Comparison of ENCODE assay signal across 1 mouse cellular context in the genomic region with DNA sequence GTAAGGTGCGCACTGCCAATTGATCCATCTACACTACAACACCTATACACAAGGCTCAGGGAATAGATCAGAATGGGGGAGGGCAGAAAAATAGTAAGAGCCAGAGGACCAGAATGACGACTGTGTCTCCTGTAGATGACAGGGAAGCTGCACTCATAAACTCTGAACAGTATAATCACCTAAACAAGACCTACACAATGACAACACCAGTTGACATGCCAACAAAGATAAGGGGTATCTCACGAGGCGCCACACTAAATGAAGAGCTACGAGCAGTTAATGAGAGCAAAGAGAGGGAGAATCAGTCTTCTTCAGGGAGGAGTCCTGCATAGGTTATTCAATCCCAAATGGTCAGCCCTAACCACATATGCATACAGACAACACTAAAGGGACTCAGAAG.
TF ChIP-seq lines count a peak whose summit lies in the region.

No protein-coding gene starts in this region.

TF ChIP-seq in MEL, 35 proteins besides CTCF, POLR2A, EP300 and RAD21 (continued from another document):
- TF ChIP-seq HCFC1 (IDR thresholded peaks at IDR 0.05; ENCODE audit: low read depth, low read length) (0 out of 2 replicates have a peak, but pooled peaks have one; percentile 34), GATA1 (IDR thresholded peaks at IDR 0.05; ENCODE audit: low read depth, low read length) (peak; percentile 91), MYC (IDR thresholded peaks at IDR 0.05; ENCODE audit: low read depth, low read length) (0 out of 2 replicates have a peak, but pooled peaks have one; percentile 21), SIN3A (IDR thresholded peaks at IDR 0.05; ENCODE audit: low read length) (peak; percentile 88), ELF1 (IDR thresholded peaks at IDR 0.05; ENCODE audit: low read depth, low read length) (no peak), CHD2 (IDR thresholded peaks at IDR 0.05; ENCODE audit: low read length) (no peak), GABPA (IDR thresholded peaks at IDR 0.05; ENCODE audit: low read depth, low read length) (no peak), MXI1 (IDR thresholded peaks at IDR 0.05; ENCODE audit: low read depth, low read length) (peak; percentile 71; the same call in 1 of the 2 replicates)
